Mouse (Mus musculus) neural tube, embryonic 15.5 days (tissue): ENCODE measurements at regions not wholly inside any gene's neighbourhood (a gene's known extent, or its start where the extent isn't known, plus 50 kb on each side); places are given as distances from the start of the nearest gene placed in this dataset.

Experiments used
- ATAC-seq: fragments of 200-750 bp; cut with Nextera tagmentation; 2 replicates; pipeline ENCODE4 v1.8.0; 2017; ENCODE audit warnings: mild to moderate bottlenecking, moderate TSS enrichment, moderate library complexity; ENCODE audit not compliant: low FRiP score
- H3K27ac ChIP-seq: fragments of 300-500 bp; sonication (generic); replicated peaks from 2 replicates; pipeline ENCODE4 v1.5.1; 2015; ENCODE audit warnings: mild to moderate bottlenecking, inconsistent platforms
- H3K27me3 ChIP-seq: fragments of 300-500 bp; sonication (generic); replicated peaks from 2 replicates; pipeline ENCODE4 v1.6.1; 2015; ENCODE audit warnings: inconsistent platforms
- H3K36me3 ChIP-seq: fragments of 300-500 bp; sonication (generic); 2 replicates; pipeline ENCODE4 v1.6.1; 2015; ENCODE audit warnings: inconsistent platforms
- H3K4me1 ChIP-seq: fragments of 300-500 bp; sonication (generic); 2 replicates; pipeline ENCODE4 v1.6.1; 2015; ENCODE audit warnings: inconsistent platforms
- H3K4me2 ChIP-seq: fragments of 300-500 bp; sonication (generic); 2 replicates; pipeline ENCODE4 v1.6.1; 2015; ENCODE audit warnings: inconsistent platforms, mild to moderate bottlenecking, moderate library complexity
- H3K4me3 ChIP-seq: fragments of 300-500 bp; sonication (generic); replicated peaks from 2 replicates; pipeline ENCODE4 v1.5.1; 2015; ENCODE audit warnings: mild to moderate bottlenecking, inconsistent platforms
- H3K9ac ChIP-seq: fragments of 300-500 bp; sonication (generic); replicated peaks from 2 replicates; pipeline ENCODE4 v1.6.1; 2015; ENCODE audit warnings: mild to moderate bottlenecking, inconsistent platforms
- H3K9me3 ChIP-seq: fragments of 300-500 bp; sonication (generic); replicated peaks from 2 replicates; pipeline ENCODE4 v1.6.1; 2016; ENCODE audit warnings: inconsistent platforms
- WGBS: fragments of 180-500 bp; shearing (Covaris S2); methylation state at CpG from one replicate; pipeline ENCODE4 v1.1.7; 2015; ENCODE audit warnings: mixed read lengths; 5-methylcytosine and 5-hydroxymethylcytosine counted together

DNA sequence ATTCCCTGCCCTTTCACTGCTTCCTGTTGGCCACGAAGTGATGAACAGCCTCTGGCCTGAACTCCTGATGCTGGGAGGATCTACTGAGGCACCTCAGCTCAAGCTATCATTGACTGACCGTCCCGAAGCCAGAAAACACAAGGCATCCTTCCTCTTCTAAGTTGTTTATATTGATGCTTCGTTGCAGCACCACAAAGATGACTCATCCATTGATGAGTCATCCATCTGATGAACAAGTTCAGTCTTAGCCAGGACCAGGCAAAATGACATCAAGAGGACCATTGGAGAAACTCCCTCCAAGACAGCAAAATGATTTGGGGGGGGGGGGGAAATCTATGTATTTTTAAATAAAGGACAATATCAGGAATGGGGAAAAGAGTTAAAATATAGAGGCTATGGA, 144.5 kb downstream of the Rab28 start:
- no peaks in the 10 kb centered on the region for H3K4me1 ChIP-seq
- H3K36me3 ChIP-seq: no peaks in the 10 kb centered on the region
- H3K4me3 ChIP-seq: no peak overlapping the region
- H3K4me2 ChIP-seq: no peak overlapping the region
- H3K27me3 ChIP-seq: no peaks in the 10 kb centered on the region
- 77% methylated on average over 4 of the region's 4 CpGs for WGBS
- H3K9ac ChIP-seq: no peak overlapping the region
- no peak overlapping the region for H3K27ac ChIP-seq
- no peaks in the 10 kb centered on the region for H3K9me3 ChIP-seq
- ATAC-seq: no peak

DNA sequence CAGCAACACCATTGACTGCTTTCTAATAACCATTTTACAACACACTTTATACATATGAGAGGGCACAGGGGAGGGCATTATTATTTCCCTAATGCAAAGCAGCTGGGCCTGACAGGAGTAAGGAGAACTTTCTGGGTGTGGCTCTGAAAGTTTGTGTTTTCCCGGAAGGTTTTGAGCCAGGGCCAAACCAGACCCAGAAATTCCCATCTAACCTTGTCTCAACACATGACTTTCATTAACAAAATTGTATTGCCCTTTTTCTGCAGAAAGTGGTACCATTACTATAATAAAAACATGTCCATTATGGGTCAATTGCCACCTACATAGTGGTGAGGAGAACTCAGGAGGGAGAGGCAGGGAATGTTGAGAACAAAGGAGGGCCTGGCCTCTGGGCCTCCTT, 145.7 kb downstream of the Rab28 start:
- Histone ChIP-seq H3K27ac (no peak overlapping the region), H3K4me2 (no peak overlapping the region), H3K27me3 (no peaks in the 10 kb centered on the region), H3K9ac (no peak overlapping the region), H3K9me3 (no peaks in the 10 kb centered on the region), H3K36me3 (no peaks in the 10 kb centered on the region), H3K4me1 (no peaks in the 10 kb centered on the region), H3K4me3 (no peak overlapping the region)
- ATAC-seq: no peak
- 88% methylated on average over 1 of the region's 1 CpGs for WGBS

DNA sequence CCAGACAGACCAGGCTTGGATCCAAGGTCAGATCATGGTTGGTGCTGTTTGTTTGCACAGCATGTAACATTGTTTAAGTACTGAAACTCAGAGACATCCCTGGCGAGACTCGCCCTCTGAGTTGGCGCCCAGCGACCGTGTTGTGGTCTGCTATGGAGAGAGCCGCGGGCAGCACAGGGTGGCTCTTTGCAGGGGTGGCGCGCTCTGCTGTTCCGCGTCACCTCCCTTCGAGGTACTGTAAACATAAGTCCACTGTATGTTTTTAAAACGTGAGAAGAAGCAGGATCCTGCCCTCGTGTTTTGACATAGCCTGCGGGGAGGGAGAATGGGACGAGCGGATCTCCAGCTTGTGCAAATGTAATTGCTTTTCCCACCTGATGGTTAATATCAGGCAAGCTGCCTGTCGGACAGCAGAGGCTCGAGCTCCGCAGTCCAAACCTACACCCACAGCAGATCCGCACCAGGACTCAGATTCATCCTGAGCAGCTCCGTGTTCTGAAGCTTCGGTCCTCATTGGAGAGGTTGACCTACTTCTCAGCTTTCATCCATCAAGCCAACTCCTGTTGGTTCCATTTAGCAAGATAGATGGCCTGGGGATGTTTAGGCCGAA, 151.2 kb downstream of the Rab28 start:
- ATAC-seq: no peak
- Histone ChIP-seq H3K9me3 (no peaks in the 10 kb centered on the region), H3K4me1 (no peaks in the 10 kb centered on the region), H3K27ac (no peak overlapping the region), H3K9ac (no peak overlapping the region), H3K4me3 (peak overlapping the region; percentile 13; the same call in 1 of the 2 replicates), H3K27me3 (no peaks in the 10 kb centered on the region), H3K36me3 (no peaks in the 10 kb centered on the region), H3K4me2 (peak overlapping the region; percentile 51)
- 57% methylated on average over 24 of the region's 24 CpGs for WGBS

DNA sequence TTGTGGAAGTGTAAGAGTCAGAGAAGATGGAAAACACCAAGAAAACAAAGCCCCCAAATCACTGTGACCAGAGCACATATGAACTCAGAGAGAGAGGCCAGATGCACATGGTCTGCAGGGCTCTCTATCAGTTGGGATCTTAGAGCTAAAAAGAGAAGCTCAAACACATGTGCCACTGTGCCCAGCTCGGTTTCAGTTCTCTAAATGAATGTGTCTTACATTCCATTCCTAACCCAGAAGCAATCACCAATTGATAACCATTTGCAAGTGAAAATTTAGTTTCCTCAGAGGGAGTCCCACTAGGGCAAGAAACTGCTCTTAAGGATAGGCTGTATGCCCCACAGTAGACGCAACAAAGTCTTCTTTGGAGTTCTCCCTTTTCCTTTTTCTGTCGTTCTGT, 153.6 kb downstream of the Rab28 start:
- Histone ChIP-seq H3K9me3 (no peaks in the 10 kb centered on the region), H3K27me3 (no peaks in the 10 kb centered on the region), H3K27ac (no peak overlapping the region), H3K9ac (no peak overlapping the region), H3K4me1 (no peaks in the 10 kb centered on the region), H3K36me3 (no peaks in the 10 kb centered on the region), H3K4me3 (no peak overlapping the region), H3K4me2 (no peak overlapping the region)
- no peak for ATAC-seq
- 77% methylated on average over 3 of the region's 3 CpGs for WGBS

DNA sequence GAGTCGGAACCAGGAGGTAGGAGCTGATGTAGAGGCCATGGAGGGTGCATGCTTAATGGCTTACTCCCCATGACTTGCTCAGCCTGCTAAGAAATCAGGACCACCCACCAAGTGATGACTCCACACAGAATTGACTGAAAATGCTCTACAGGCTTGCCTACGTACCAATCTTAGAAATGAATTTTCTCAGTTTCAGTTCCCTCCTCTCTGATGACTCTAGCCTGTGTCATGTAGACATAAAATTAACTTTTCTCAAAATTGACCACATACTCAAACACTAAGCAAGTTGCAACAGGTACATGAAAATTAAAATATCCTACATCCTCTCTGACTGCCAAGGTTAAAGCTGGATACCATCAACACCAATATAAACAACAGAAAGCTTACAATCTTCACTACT, 157.9 kb downstream of the Rab28 start:
- ATAC-seq: no peak
- Histone ChIP-seq H3K4me2 (no peak overlapping the region), H3K27ac (no peak overlapping the region), H3K9me3 (no peaks in the 10 kb centered on the region), H3K27me3 (no peaks in the 10 kb centered on the region), H3K4me1 (no peaks in the 10 kb centered on the region), H3K36me3 (no peaks in the 10 kb centered on the region), H3K4me3 (no peak overlapping the region), H3K9ac (no peak overlapping the region)
- WGBS: 79% methylated on average over 2 of the region's 2 CpGs

DNA sequence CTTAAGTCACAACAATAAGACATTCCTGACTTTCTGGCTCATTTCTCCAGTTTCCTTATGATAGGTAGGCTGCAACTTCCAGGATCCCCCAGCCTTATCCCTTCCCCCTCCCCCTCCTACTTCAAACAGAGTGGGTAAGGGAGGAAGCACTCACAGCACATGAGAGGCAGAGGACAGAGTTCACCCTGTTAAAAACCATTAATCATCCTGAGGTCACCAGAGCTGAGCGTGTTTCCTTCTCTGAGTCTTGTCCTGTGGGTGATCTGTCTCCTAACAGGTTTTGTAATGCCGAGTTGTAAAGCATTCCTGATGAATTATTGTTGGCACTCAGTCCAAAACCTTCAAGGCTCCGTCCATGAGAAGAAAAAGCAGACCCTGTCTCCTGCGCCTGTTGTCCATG, 161.0 kb downstream of the Rab28 start:
- Histone ChIP-seq H3K27ac (no peak overlapping the region), H3K27me3 (no peaks in the 10 kb centered on the region), H3K4me3 (no peak overlapping the region), H3K9ac (no peak overlapping the region), H3K9me3 (no peaks in the 10 kb centered on the region), H3K4me1 (no peaks in the 10 kb centered on the region), H3K36me3 (no peaks in the 10 kb centered on the region), H3K4me2 (no peak overlapping the region)
- 63% methylated on average over 4 of the region's 4 CpGs for WGBS
- no peak for ATAC-seq

DNA sequence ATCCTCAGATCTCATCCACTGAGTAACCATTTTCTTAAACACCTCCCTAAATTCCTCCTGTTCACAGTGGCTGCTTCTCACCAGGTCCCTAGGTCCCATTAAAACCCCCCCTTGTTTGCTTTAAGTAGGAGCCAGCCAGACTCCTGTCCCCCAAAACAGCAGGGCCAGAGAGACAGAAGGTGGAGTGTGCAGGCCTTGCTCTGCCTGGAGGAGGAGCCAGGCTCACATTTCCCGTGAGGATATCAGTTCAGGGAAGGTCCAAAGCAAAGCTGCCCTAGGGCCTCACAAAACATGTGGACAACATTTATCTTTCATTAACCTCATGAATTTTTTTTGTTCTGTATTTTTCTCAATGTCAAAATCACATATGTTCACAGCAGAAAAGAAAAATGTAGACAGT, 167.2 kb downstream of the Rab28 start:
- Histone ChIP-seq H3K9ac (no peak overlapping the region), H3K4me2 (no peak overlapping the region), H3K4me3 (no peak overlapping the region), H3K4me1 (no peaks in the 10 kb centered on the region), H3K27ac (no peak overlapping the region), H3K36me3 (no peaks in the 10 kb centered on the region), H3K27me3 (no peaks in the 10 kb centered on the region), H3K9me3 (no peaks in the 10 kb centered on the region)
- WGBS: 29% methylated on average over 1 of the region's 1 CpGs
- no peak for ATAC-seq

DNA sequence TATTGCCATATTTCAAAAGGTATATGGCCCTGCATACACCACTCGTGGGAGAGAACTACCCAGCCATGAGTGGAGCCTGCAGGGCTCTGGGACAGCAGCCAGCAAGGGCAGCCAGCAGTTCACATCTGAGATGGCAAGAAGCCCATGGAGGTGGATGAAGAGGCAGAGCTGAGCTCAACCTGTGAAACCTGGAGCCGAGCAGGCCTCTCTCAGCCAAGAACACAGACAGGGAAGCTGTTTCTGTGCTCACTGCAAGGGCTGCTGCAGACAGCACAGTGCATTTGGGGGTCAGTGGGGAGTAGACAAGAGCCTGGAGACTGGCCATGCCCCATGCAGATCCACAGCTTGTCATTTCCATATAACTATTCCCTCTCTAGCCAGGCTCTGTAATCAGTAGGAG, 173.4 kb downstream of the Rab28 start:
- Histone ChIP-seq H3K27ac (no peak overlapping the region), H3K9me3 (no peaks in the 10 kb centered on the region), H3K9ac (no peak overlapping the region), H3K36me3 (no peaks in the 10 kb centered on the region), H3K4me1 (no peaks in the 10 kb centered on the region), H3K27me3 (no peaks in the 10 kb centered on the region), H3K4me2 (no peak overlapping the region), H3K4me3 (no peak overlapping the region)
- 71% methylated on average over 2 of the region's 2 CpGs for WGBS
- peak; percentile 63 for ATAC-seq
